Mouse (Mus musculus): ENCODE measurements around the gene Slx4ip.

Gene Slx4ip

GRCm38 (mm10) chr2:137067479-137068110, 176.6 kb downstream of the Slx4ip start:
- no peak for DNase-seq

GRCm38 (mm10) chr2:137073473-137074312, 182.7 kb downstream of the Slx4ip start:
- DNase-seq: no peak

GRCm38 (mm10) chr2:137074313-137074620, 183.2 kb downstream of the Slx4ip start:
- no peak for DNase-seq

- no peak for DNase-seq
Observed at GRCm38 (mm10) chr2:137078771-137079170, 187.8 kb downstream of the Slx4ip start.

- DNase-seq: no peak
Observed at GRCm38 (mm10) chr2:137079721-137080320, 188.8 kb downstream of the Slx4ip start.

- DNase-seq: peak; percentile 62
Observed at GRCm38 (mm10) chr2:137080468-137080867, 189.4 kb downstream of the Slx4ip start.

- DNase-seq: no peak
Observed at GRCm38 (mm10) chr2:137081001-137081400, 190.0 kb downstream of the Slx4ip start.

GRCm38 (mm10) chr2:137082896-137083620, 192.0 kb downstream of the Slx4ip start:
- peak; percentile 50 for DNase-seq

GRCm38 (mm10) chr2:137085257-137085656, 194.2 kb downstream of the Slx4ip start:
- peak; percentile 52 for DNase-seq

- DNase-seq: no peak
Observed at GRCm38 (mm10) chr2:137086621-137087395, 195.8 kb downstream of the Slx4ip start.

- DNase-seq: no peak
Observed at GRCm38 (mm10) chr2:137087705-137088104, 196.7 kb downstream of the Slx4ip start.

GRCm38 (mm10) chr2:137091766-137092522, 200.9 kb downstream of the Slx4ip start:
- no peak for DNase-seq

- DNase-seq: no peak
Observed at GRCm38 (mm10) chr2:137092523-137093297, 201.7 kb downstream of the Slx4ip start.

GRCm38 (mm10) chr2:137093298-137093630, 202.2 kb downstream of the Slx4ip start:
- no peak for DNase-seq

- DNase-seq: no peak
Observed at GRCm38 (mm10) chr2:137094301-137094700, 203.3 kb downstream of the Slx4ip start.

- no peak for DNase-seq
Observed at GRCm38 (mm10) chr2:137096981-137097460, 206.0 kb downstream of the Slx4ip start.

- DNase-seq: peak; percentile 21
Observed at GRCm38 (mm10) chr2:137098269-137099035, 207.4 kb downstream of the Slx4ip start.

- DNase-seq: no peak
Observed at GRCm38 (mm10) chr2:137099211-137099734, 208.3 kb downstream of the Slx4ip start.

GRCm38 (mm10) chr2:137101074-137101473, 210.1 kb downstream of the Slx4ip start:
- DNase-seq: no peak

- no peak for DNase-seq
Observed at GRCm38 (mm10) chr2:137107203-137107602, 216.2 kb downstream of the Slx4ip start.
